Mouse (Mus musculus): ENCODE data around the gene Ric1. TPM values are rescaled to one million over a fixed set of nuclear protein-coding genes. Genes with fewer than 3 reads are reported as not detected.

Gene Ric1
- polyA plus RNA-seq, 1 experiment from 2014 or later: 18.6 TPM

DNA sequence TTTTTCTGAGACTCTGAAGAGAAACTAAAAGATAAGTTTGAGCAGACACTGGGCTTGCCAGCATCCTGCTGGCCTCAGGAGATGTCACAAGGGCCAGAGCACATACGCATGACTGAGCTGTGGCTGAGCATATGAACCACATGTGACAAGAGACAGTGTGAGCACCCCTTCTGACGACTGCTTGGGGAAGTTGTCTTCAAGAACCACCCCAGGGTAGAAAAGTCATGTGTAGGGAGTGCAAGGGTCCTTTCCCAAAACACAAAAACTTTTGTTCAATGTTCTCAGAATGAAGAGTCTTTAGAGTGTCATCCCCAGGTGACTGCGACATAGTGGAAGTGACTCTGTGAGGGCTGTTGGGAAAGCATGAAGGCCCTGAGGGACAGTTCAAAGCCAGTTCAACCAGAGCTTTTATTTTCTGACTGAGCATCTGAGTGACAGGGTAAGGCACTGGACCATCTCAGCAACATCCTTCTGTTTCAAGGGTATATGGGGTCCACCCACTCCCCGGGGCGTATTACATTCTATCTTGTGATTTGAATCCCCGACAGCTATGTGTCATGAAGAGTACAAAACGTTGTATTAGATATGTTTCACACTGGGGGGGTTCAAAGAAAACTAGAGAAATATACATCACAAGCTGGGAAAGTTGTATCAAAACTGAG is 35.4 kb upstream of the Ric1 start:
- Histone ChIP-seq H3K36me3 (ENCODE audit: insufficient read depth, low read length) (no peaks in the 10 kb centered on the region), H3K27ac (ENCODE audit: low read length) (no peak overlapping the region), H3K4me3 (ENCODE audit: low read depth, low read length) (no peak overlapping the region), H3K9ac (replicated peaks; ENCODE audit: low read depth) (no peak overlapping the region), H3K9me3 (ENCODE audit: low read length) (no peaks in the 10 kb centered on the region), H3K27me3 (replicated peaks; ENCODE audit: insufficient read depth, low read length) (no peaks in the 10 kb centered on the region), H3K4me2 (replicated peaks; ENCODE audit: low read depth, low read length) (no peak overlapping the region), H3K4me1 (ENCODE audit: insufficient read depth, low read depth, low read length) (no peaks in the 10 kb centered on the region)
- ATAC-seq (peak; percentile 62), DNase-seq (ENCODE audit: low spot score) (peak; percentile 48)
- TF ChIP-seq EP300 (IDR thresholded peaks at IDR 0.05) (peak; percentile 60; the same call in 1 of the 2 replicates), CTCF (IDR thresholded peaks at IDR 0.05) (no peak)
- WGBS: 87% methylated on average over 7 of the region's 7 CpGs

DNA sequence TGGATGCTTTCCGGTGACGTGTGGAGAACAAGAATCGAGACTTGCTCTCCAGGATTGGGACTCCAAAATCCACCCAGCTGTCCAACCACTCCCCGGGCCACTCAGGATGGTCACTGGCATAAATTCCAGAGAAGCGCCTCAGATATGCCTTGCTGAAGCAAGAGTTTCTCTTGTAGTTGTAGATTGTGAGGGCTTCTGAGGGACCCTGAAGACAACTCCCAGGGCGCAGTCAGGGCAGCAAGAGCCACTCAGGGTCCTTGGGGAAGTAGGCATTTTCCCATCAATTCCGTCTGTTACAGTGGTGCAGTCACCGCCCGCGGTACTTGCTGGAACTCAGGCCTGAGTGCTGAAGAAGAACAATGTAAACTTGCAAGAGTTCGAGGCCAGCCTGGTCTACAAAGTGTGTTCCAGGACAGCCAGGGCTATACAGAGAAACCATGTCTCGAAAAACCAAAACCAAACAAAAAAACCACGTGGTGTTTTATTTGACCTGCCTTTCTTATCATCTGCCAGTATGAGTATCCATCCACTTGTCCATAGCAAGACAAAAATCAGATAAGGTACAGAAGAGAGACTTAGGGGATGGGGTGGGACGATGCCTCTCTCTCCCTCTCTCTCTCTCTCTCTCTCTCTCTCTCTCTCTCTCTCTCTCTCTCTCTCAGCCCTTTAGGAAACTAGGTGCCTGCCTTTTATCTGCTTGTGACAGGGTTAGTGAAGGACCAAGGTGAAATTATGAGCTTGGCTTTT is 34.6 kb upstream of the Ric1 start:
- no peaks in the 10 kb centered on the region for H3K4me1 ChIP-seq (ENCODE audit: insufficient read depth, low read depth, low read length)
- 75% methylated on average over 14 of the region's 14 CpGs for WGBS

DNA sequence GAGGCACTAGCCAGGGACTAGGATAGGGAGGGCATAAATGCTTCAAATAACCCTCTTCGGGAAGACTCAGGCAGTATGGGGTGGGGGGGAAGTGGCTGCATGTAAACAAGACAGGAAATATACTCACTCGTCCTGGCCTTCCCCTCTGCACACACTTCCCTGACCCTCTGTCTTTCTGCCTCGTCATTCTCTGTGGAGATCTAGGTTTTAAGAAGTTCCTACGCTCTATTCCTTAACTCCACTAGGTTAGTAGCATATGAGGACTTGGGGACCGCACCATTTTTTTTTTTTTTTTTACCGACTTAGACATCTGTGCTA is 34.0 kb upstream of the Ric1 start:
- TF ChIP-seq EP300 (IDR thresholded peaks at IDR 0.05) (no peak), CTCF (IDR thresholded peaks at IDR 0.05) (no peak)
- no peaks in the 10 kb centered on the region for H3K27me3 ChIP-seq (replicated peaks; ENCODE audit: insufficient read depth, low read length)
- no peak overlapping the region for H3K4me3 ChIP-seq (ENCODE audit: low read depth, low read length)
- H3K4me1 ChIP-seq (ENCODE audit: insufficient read depth, low read depth, low read length): no peaks in the 10 kb centered on the region
- H3K9me3 ChIP-seq (ENCODE audit: low read length): no peaks in the 10 kb centered on the region
- no peak overlapping the region for H3K4me2 ChIP-seq (replicated peaks; ENCODE audit: low read depth, low read length)
- no peaks in the 10 kb centered on the region for H3K36me3 ChIP-seq (ENCODE audit: insufficient read depth, low read length)
- no peak overlapping the region for H3K9ac ChIP-seq (replicated peaks; ENCODE audit: low read depth)
- no peak overlapping the region for H3K27ac ChIP-seq (ENCODE audit: low read length)
- no peak for DNase-seq (ENCODE audit: low spot score)
- peak; percentile 48; the same call in 1 of the 2 replicates for ATAC-seq
- 31% methylated on average over 6 of the region's 6 CpGs for WGBS

More for the DNA sequence above, 34.6 kb upstream of the Ric1 start:
- no peak overlapping the region for H3K27ac ChIP-seq (ENCODE audit: low read length)
- H3K9ac ChIP-seq (replicated peaks; ENCODE audit: low read depth): no peak overlapping the region
- DNase-seq (ENCODE audit: low spot score) (no peak), ATAC-seq (no peak)
- H3K36me3 ChIP-seq (ENCODE audit: insufficient read depth, low read length): no peaks in the 10 kb centered on the region
- H3K27me3 ChIP-seq (replicated peaks; ENCODE audit: insufficient read depth, low read length): no peaks in the 10 kb centered on the region
- H3K4me2 ChIP-seq (replicated peaks; ENCODE audit: low read depth, low read length): no peak overlapping the region
- H3K9me3 ChIP-seq (ENCODE audit: low read length): no peaks in the 10 kb centered on the region
- H3K4me3 ChIP-seq (ENCODE audit: low read depth, low read length): no peak overlapping the region
- TF ChIP-seq EP300 (IDR thresholded peaks at IDR 0.05) (no peak), CTCF (IDR thresholded peaks at IDR 0.05) (no peak)

DNA sequence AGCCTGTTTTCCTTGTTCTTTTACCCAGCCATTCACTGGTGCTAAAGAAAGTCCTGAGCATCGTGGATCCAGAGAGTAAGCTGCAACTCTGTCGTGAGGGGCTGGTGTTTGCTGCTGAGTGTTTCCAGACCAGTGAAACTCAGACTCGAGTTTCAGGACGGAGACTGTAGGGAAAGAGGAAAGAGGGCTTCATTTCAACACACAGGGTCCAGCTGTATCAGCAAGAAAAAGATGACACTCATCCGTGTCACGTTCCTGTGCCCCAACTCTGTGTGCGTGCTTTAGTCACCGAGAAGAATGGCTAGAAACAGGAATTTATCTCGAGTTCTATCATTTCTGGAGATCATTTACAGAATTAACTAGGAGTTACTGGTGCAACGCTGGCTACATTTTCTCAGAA is 33.7 kb upstream of the Ric1 start:
- DNase-seq (ENCODE audit: low spot score): peak; percentile 52
- H3K9ac ChIP-seq (replicated peaks; ENCODE audit: low read depth): no peak overlapping the region
- 33% methylated on average over 10 of the region's 10 CpGs for WGBS
- no peaks in the 10 kb centered on the region for H3K9me3 ChIP-seq (ENCODE audit: low read length)
- H3K4me3 ChIP-seq (ENCODE audit: low read depth, low read length): no peak overlapping the region
- H3K27me3 ChIP-seq (replicated peaks; ENCODE audit: insufficient read depth, low read length): no peaks in the 10 kb centered on the region
- 0 out of 2 replicates have a peak, but pooled peaks have one; percentile 16 for ATAC-seq
- H3K36me3 ChIP-seq (ENCODE audit: insufficient read depth, low read length): no peaks in the 10 kb centered on the region
- no peak overlapping the region for H3K4me2 ChIP-seq (replicated peaks; ENCODE audit: low read depth, low read length)
- no peak overlapping the region for H3K27ac ChIP-seq (ENCODE audit: low read length)
- no peaks in the 10 kb centered on the region for H3K4me1 ChIP-seq (ENCODE audit: insufficient read depth, low read depth, low read length)
- TF ChIP-seq CTCF (IDR thresholded peaks at IDR 0.05) (no peak), EP300 (IDR thresholded peaks at IDR 0.05) (no peak)

DNA sequence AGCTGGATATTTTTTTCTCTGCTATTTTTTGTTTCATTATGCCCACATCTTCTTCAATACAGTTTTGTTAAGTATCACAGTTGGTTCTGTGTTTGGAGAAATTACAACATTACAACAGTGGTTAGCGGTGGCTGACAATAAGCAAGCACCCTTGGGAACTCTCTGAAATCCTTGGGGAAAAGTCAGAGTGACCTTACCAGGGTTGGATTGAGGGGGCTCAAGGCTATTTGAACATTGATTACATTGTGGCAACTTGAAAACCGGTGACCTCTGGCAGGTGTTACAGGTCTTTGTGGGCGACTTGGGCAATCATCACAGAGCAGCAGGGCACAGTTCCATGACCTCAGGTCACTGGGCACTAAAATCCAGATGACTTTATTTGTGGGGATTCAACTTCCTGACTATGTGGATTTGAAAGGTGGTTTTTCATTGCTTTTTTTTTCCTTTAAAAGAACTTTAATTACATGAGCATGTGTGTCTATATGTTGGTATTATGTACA is 32.2 kb upstream of the Ric1 start:
- Histone ChIP-seq H3K9ac (replicated peaks; ENCODE audit: low read depth) (no peak overlapping the region), H3K4me3 (ENCODE audit: low read depth, low read length) (no peak overlapping the region), H3K9me3 (ENCODE audit: low read length) (no peaks in the 10 kb centered on the region), H3K4me1 (ENCODE audit: insufficient read depth, low read depth, low read length) (no peaks in the 10 kb centered on the region), H3K27ac (ENCODE audit: low read length) (no peak overlapping the region), H3K4me2 (replicated peaks; ENCODE audit: low read depth, low read length) (no peak overlapping the region), H3K27me3 (replicated peaks; ENCODE audit: insufficient read depth, low read length) (no peaks in the 10 kb centered on the region), H3K36me3 (ENCODE audit: insufficient read depth, low read length) (no peaks in the 10 kb centered on the region)
- no peak for ATAC-seq
- DNase-seq (ENCODE audit: low spot score): no peak
- whole genome bisulfite sequencing: 75% methylated on average over 3 of the region's 3 CpGs
- TF ChIP-seq EP300 (IDR thresholded peaks at IDR 0.05): no peak
- TF ChIP-seq CTCF (IDR thresholded peaks at IDR 0.05): no peak

DNA sequence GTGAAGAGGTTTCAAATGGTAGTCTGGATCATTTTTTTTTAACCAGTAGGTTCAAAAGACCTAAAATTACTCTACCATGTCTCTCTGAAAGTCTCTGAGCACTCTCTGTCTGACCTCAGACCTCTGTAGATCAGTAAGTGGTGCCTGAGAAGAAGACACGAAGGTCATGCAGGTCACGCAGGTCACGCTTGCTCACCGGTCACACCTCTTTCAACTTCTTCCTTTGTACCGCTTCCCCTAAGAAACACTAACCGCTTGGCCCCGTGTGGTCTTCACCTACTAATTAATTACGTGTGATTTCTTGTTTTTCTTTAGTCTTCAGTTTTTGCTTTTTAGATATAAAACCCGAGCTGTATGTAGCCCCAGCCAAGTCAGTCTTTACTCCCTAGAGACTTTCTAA is 30.6 kb upstream of the Ric1 start:
- TF ChIP-seq EP300 (IDR thresholded peaks at IDR 0.05) (no peak), CTCF (IDR thresholded peaks at IDR 0.05) (no peak)
- Histone ChIP-seq H3K9me3 (ENCODE audit: low read length) (no peaks in the 10 kb centered on the region), H3K27ac (ENCODE audit: low read length) (no peak overlapping the region), H3K4me2 (replicated peaks; ENCODE audit: low read depth, low read length) (no peak overlapping the region), H3K27me3 (replicated peaks; ENCODE audit: insufficient read depth, low read length) (no peaks in the 10 kb centered on the region), H3K4me3 (ENCODE audit: low read depth, low read length) (no peak overlapping the region), H3K4me1 (ENCODE audit: insufficient read depth, low read depth, low read length) (no peaks in the 10 kb centered on the region), H3K9ac (replicated peaks; ENCODE audit: low read depth) (no peak overlapping the region), H3K36me3 (ENCODE audit: insufficient read depth, low read length) (no peaks in the 10 kb centered on the region)
- no peak for DNase-seq (ENCODE audit: low spot score)
- WGBS: 69% methylated on average over 9 of the region's 9 CpGs
- no peak for ATAC-seq
